Mouse (Mus musculus): Measurements from ENCODE around the gene Ccdc9. TPM values are rescaled to one million over a fixed set of nuclear protein-coding genes. Genes with fewer than 3 reads are reported as not detected.

Gene Ccdc9
- polyA plus RNA-seq, 2 experiments = 15.9 to 84.8 TPM

GRCm38 (mm10) chr7:16313481-16314220 lies 27.1 kb upstream of the Ccdc9 start:
- H3K36me3 ChIP-seq (ENCODE audit: control insufficient read depth, insufficient read depth, low read length) = peaks cover 6% of the 10 kb centered on the region; the same call in 1 of the 2 replicates
- H3K9ac ChIP-seq (ENCODE audit: low read depth, low read length, severe bottlenecking) = peak overlapping the region; percentile 77
- peaks cover 42% of the 10 kb centered on the region for H3K4me1 ChIP-seq (ENCODE audit: control insufficient read depth, insufficient read depth, low read length)
- peak; percentile 86; the same call in 1 of the 2 replicates for TF ChIP-seq POLR2A (IDR thresholded peaks at IDR 0.05; ENCODE audit: borderline replicate concordance, extremely low read depth, insufficient read depth, insufficient read length)
- ATAC-seq (ENCODE audit: low FRiP score, low read depth) (peak; percentile 74), DNase-seq (ENCODE audit: low spot score) (peak; percentile 87)
- peak overlapping the region; percentile 61 for H3K4me3 ChIP-seq (replicated peaks; ENCODE audit: low read length)
- H3K27ac ChIP-seq (replicated peaks; ENCODE audit: low read depth, low read length) = peak overlapping the region; percentile 86
- H3K4me2 ChIP-seq (replicated peaks; ENCODE audit: low read depth, low read length, severe bottlenecking) = peak overlapping the region; percentile 97
- H3K27me3 ChIP-seq (ENCODE audit: control insufficient read depth, insufficient read depth, low read length) = 0 out of 2 replicates have a peak, but pooled peaks cover 5% of the 10 kb centered on the region
- under 1% methylated on average over 35 of the region's 66 CpGs for WGBS
- H3K9me3 ChIP-seq (ENCODE audit: control insufficient read depth, low read length) = no peaks in the 10 kb centered on the region

GRCm38 (mm10) chr7:16312672-16313311 lies 26.2 kb upstream of the Ccdc9 start:
- peak overlapping the region; percentile 97 for H3K4me2 ChIP-seq (replicated peaks; ENCODE audit: low read depth, low read length, severe bottlenecking)
- WGBS = 0% methylated on average over 11 of the region's 12 CpGs
- H3K4me1 ChIP-seq (ENCODE audit: control insufficient read depth, insufficient read depth, low read length) = peaks cover 42% of the 10 kb centered on the region
- H3K27ac ChIP-seq (replicated peaks; ENCODE audit: low read depth, low read length) = peak overlapping the region; percentile 86
- ATAC-seq (ENCODE audit: low FRiP score, low read depth) = no peak
- peak overlapping the region; percentile 77 for H3K9ac ChIP-seq (ENCODE audit: low read depth, low read length, severe bottlenecking)
- no peaks in the 10 kb centered on the region for H3K9me3 ChIP-seq (ENCODE audit: control insufficient read depth, low read length)
- H3K27me3 ChIP-seq (ENCODE audit: control insufficient read depth, insufficient read depth, low read length) = 0 out of 2 replicates have a peak, but pooled peaks cover 5% of the 10 kb centered on the region
- TF ChIP-seq POLR2A (IDR thresholded peaks at IDR 0.05; ENCODE audit: borderline replicate concordance, extremely low read depth, insufficient read depth, insufficient read length) = no peak
- peak; percentile 53 for DNase-seq (ENCODE audit: low spot score)
- peaks cover 6% of the 10 kb centered on the region; the same call in 1 of the 2 replicates for H3K36me3 ChIP-seq (ENCODE audit: control insufficient read depth, insufficient read depth, low read length)
- H3K4me3 ChIP-seq (replicated peaks; ENCODE audit: low read length) = peak overlapping the region; percentile 61

GRCm38 (mm10) chr7:16312011-16312671 lies 25.5 kb upstream of the Ccdc9 start:
- DNase-seq (ENCODE audit: low spot score) (peak; percentile 39), ATAC-seq (ENCODE audit: low FRiP score, low read depth) (no peak)
- H3K4me1 ChIP-seq (ENCODE audit: control insufficient read depth, insufficient read depth, low read length) = peaks cover 42% of the 10 kb centered on the region
- H3K9me3 ChIP-seq (ENCODE audit: control insufficient read depth, low read length) = no peaks in the 10 kb centered on the region
- peak overlapping the region; percentile 69 for H3K9ac ChIP-seq (ENCODE audit: low read depth, low read length, severe bottlenecking)
- under 1% methylated on average over 49 of the region's 49 CpGs for WGBS
- no peak for TF ChIP-seq POLR2A (IDR thresholded peaks at IDR 0.05; ENCODE audit: borderline replicate concordance, extremely low read depth, insufficient read depth, insufficient read length)
- peaks cover 6% of the 10 kb centered on the region; the same call in 1 of the 2 replicates for H3K36me3 ChIP-seq (ENCODE audit: control insufficient read depth, insufficient read depth, low read length)
- H3K4me3 ChIP-seq (replicated peaks; ENCODE audit: low read length) = peak overlapping the region; percentile 61
- peak overlapping the region; percentile 97 for H3K4me2 ChIP-seq (replicated peaks; ENCODE audit: low read depth, low read length, severe bottlenecking)
- 0 out of 2 replicates have a peak, but pooled peaks cover 5% of the 10 kb centered on the region for H3K27me3 ChIP-seq (ENCODE audit: control insufficient read depth, insufficient read depth, low read length)
- peak overlapping the region; percentile 52; the same call in 1 of the 2 replicates for H3K27ac ChIP-seq (replicated peaks; ENCODE audit: low read depth, low read length)

GRCm38 (mm10) chr7:16311453-16312004 lies 24.9 kb upstream of the Ccdc9 start:
- 4% methylated on average over 13 of the region's 14 CpGs for WGBS
- no peak for DNase-seq (ENCODE audit: low spot score)

More at GRCm38 (mm10) chr7:16311453-16312004, 24.9 kb upstream of the Ccdc9 start:
- Histone ChIP-seq H3K9ac (ENCODE audit: low read depth, low read length, severe bottlenecking) (peak overlapping the region; percentile 69), H3K9me3 (ENCODE audit: control insufficient read depth, low read length) (no peaks in the 10 kb centered on the region), H3K36me3 (ENCODE audit: control insufficient read depth, insufficient read depth, low read length) (0 out of 2 replicates have a peak, but pooled peaks cover 3% of the 10 kb centered on the region), H3K4me1 (ENCODE audit: control insufficient read depth, insufficient read depth, low read length) (peaks cover 42% of the 10 kb centered on the region), H3K27me3 (ENCODE audit: control insufficient read depth, insufficient read depth, low read length) (0 out of 2 replicates have a peak, but pooled peaks cover 5% of the 10 kb centered on the region), H3K4me3 (replicated peaks; ENCODE audit: low read length) (peak overlapping the region; percentile 61), H3K27ac (replicated peaks; ENCODE audit: low read depth, low read length) (peak overlapping the region; percentile 52; the same call in 1 of the 2 replicates), H3K4me2 (replicated peaks; ENCODE audit: low read depth, low read length, severe bottlenecking) (peak overlapping the region; percentile 97)
- no peak for TF ChIP-seq POLR2A (IDR thresholded peaks at IDR 0.05; ENCODE audit: borderline replicate concordance, extremely low read depth, insufficient read depth, insufficient read length)
- ATAC-seq (ENCODE audit: low FRiP score, low read depth) = no peak
